Mouse (Mus musculus): ENCODE measurements around the gene Hist1h2ak. TPM values are rescaled to one million over a fixed set of nuclear protein-coding genes. Genes with fewer than 3 reads are reported as not detected.
"Not testable (repeated sequence)": the region's sequence is repeated elsewhere in the genome, so short reads cannot be mapped to it uniquely, and the experiment has no call there.

Gene Hist1h2ak
- total and polyA plus RNA-seq, 2 experiments from 2014 or later, result 10.3 to 128 TPM

- peak within 1 kb of the TSS; percentile 82 for H3K27ac ChIP-seq (ENCODE audit: low read depth)
- 1% methylated on average over 44 of the region's 44 CpGs for WGBS
- H3K4me1 ChIP-seq (ENCODE audit: control insufficient read depth, insufficient read depth), result peaks cover 19% of the 10 kb centered on the region
- H3K4me2 ChIP-seq (ENCODE audit: low read depth, low read length), result peak within 1 kb of the TSS; percentile 86
- H3K9me3 ChIP-seq (replicated peaks; ENCODE audit: control insufficient read depth, low read length), result no peaks in the 10 kb centered on the region
- TF ChIP-seq CTCF (IDR thresholded peaks at IDR 0.05; ENCODE audit: low read depth), result no peak
- 0 out of 2 replicates have a peak, but pooled peaks have one; percentile 11 for TF ChIP-seq EP300 (IDR thresholded peaks at IDR 0.05; ENCODE audit: low read depth)
- ATAC-seq (ENCODE audit: insufficient read depth, low read depth) (peak; percentile 39), DNase-seq (ENCODE audit: low spot score) (peak; percentile 72)
- H3K4me3 ChIP-seq (ENCODE audit: low read depth, low read length), result peak within 1 kb of the TSS; percentile 64
- H3K27me3 ChIP-seq (ENCODE audit: control insufficient read depth, insufficient read depth, low read length), result no peaks in the 10 kb centered on the region
- peak within 1 kb of the TSS; percentile 67 for H3K9ac ChIP-seq (replicated peaks; ENCODE audit: low read depth, low read length)
- no peaks in the 10 kb centered on the region for H3K36me3 ChIP-seq (replicated peaks; ENCODE audit: control insufficient read depth, insufficient read depth, low read length)
Measured at GRCm38 (mm10) chr13:21779767-21780731, 26.4 kb upstream of the Hist1h2ak start, which contains the start of gene Hist1h1b. TSS of gene Hist1h1b (minus strand) at chr13:21780625.

- H3K4me1 ChIP-seq (ENCODE audit: control insufficient read depth, insufficient read depth), result peaks cover 18% of the 10 kb centered on the region
- no peaks in the 10 kb centered on the region for H3K9me3 ChIP-seq (replicated peaks; ENCODE audit: control insufficient read depth, low read length)
- ATAC-seq (ENCODE audit: insufficient read depth, low read depth) (peak; percentile 80), DNase-seq (ENCODE audit: low spot score) (peak; percentile 94)
- H3K9ac ChIP-seq (replicated peaks; ENCODE audit: low read depth, low read length), result peak overlapping the region; percentile 67
- H3K4me3 ChIP-seq (ENCODE audit: low read depth, low read length), result peak overlapping the region; percentile 64
- TF ChIP-seq CTCF (IDR thresholded peaks at IDR 0.05; ENCODE audit: low read depth), result no peak
- no peak for TF ChIP-seq EP300 (IDR thresholded peaks at IDR 0.05; ENCODE audit: low read depth)
- H3K27me3 ChIP-seq (ENCODE audit: control insufficient read depth, insufficient read depth, low read length), result no peaks in the 10 kb centered on the region
- no peaks in the 10 kb centered on the region for H3K36me3 ChIP-seq (replicated peaks; ENCODE audit: control insufficient read depth, insufficient read depth, low read length)
- peak overlapping the region; percentile 86 for H3K4me2 ChIP-seq (ENCODE audit: low read depth, low read length)
- 6% methylated on average over 33 of the region's 33 CpGs for WGBS
- peak overlapping the region; percentile 82 for H3K27ac ChIP-seq (ENCODE audit: low read depth)
Measured at GRCm38 (mm10) chr13:21778814-21779766, 25.5 kb upstream of the Hist1h2ak start.

GRCm38 (mm10) chr13:21755707-21756106 lies 2.1 kb upstream of the Hist1h2ak start:
- Histone ChIP-seq H3K9ac (replicated peaks; ENCODE audit: low read depth, low read length) (no peak overlapping the region; the same call in 1 of the 2 replicates), H3K9me3 (replicated peaks; ENCODE audit: control insufficient read depth, low read length) (no peaks in the 10 kb centered on the region), H3K4me2 (ENCODE audit: low read depth, low read length) (peak overlapping the region; percentile 72), H3K27ac (ENCODE audit: low read depth) (no peak overlapping the region), H3K36me3 (replicated peaks; ENCODE audit: control insufficient read depth, insufficient read depth, low read length) (no peaks in the 10 kb centered on the region), H3K4me3 (ENCODE audit: low read depth, low read length) (0 out of 2 replicates have a peak overlapping the region, but pooled peaks have one; percentile 5), H3K27me3 (ENCODE audit: control insufficient read depth, insufficient read depth, low read length) (no peaks in the 10 kb centered on the region), H3K4me1 (ENCODE audit: control insufficient read depth, insufficient read depth) (peaks cover 13% of the 10 kb centered on the region; the same call in 1 of the 2 replicates)
- 74% methylated on average over 1 of the region's 1 CpGs for WGBS
- ATAC-seq (ENCODE audit: insufficient read depth, low read depth), result no peak
- no peak for TF ChIP-seq EP300 (IDR thresholded peaks at IDR 0.05; ENCODE audit: low read depth)
- TF ChIP-seq CTCF (IDR thresholded peaks at IDR 0.05; ENCODE audit: low read depth), result no peak
- DNase-seq (ENCODE audit: low spot score), result no peak

- not testable (repeated sequence) for H3K9me3 ChIP-seq (replicated peaks; ENCODE audit: control insufficient read depth, low read length); H3K36me3 ChIP-seq (replicated peaks; ENCODE audit: control insufficient read depth, insufficient read depth, low read length); H3K27me3 ChIP-seq (ENCODE audit: control insufficient read depth, insufficient read depth, low read length)
- H3K9ac ChIP-seq (replicated peaks; ENCODE audit: low read depth, low read length), result peak overlapping the region; percentile 48
- peak; percentile 18 for ATAC-seq (ENCODE audit: insufficient read depth, low read depth)
- peak; percentile 28 for DNase-seq (ENCODE audit: low spot score)
- peaks cover 18% of the 10 kb centered on the region for H3K4me1 ChIP-seq (ENCODE audit: control insufficient read depth, insufficient read depth)
- H3K4me3 ChIP-seq (ENCODE audit: low read depth, low read length), result peak overlapping the region; percentile 51
- H3K4me2 ChIP-seq (ENCODE audit: low read depth, low read length), result peak overlapping the region; percentile 72
- 3% methylated on average over 12 of the region's 26 CpGs for WGBS
- peak overlapping the region; percentile 94 for H3K27ac ChIP-seq (ENCODE audit: low read depth)
Measured at GRCm38 (mm10) chr13:21754294-21755001, 821 bp upstream of the Hist1h2ak start.
